18 mouse cellular contexts compared by ENCODE assay signal in the genomic region with DNA sequence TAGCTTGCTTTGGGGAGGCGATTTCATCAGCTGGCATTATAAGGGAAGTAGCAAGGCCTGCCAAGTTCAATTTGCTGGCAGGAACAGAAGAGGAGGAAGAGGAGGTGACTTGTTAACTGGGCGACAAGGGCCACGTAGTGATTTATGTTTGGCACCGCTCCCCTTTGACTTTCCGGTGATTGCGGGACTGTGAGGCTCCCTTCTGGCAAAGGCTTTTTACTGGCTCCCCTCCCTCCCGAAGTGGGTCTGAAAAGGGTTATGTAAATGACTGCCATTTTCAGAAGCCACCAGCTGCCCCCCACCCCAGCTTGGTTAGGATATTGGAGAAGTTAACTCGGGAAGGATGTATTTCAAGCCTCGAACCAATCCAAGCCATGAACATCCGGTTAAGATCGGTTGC. TPM values are rescaled to one million over a fixed set of nuclear protein-coding genes. Genes with fewer than 3 reads are reported as not detected.
DNase-seq lines count a peak whose midpoint lies in the region; ATAC-seq lines count a peak whose summit lies in the region.
"Had no signal": no experiment of that assay in that cellular context is flagged by ENCODE, and none has a peak within 500 bp of the region (broad histone marks: within the 10 kb centered on the region; RNA-seq: fewer than 3 reads in every experiment).

No protein-coding gene starts in this region.

- ATAC-seq in hematopoietic stem cell, adult 5-6 weeks (replicated peaks in 1 of 2; ENCODE audit: insufficient read depth in 1 of 2, low FRiP score in 2 of 2, low TSS enrichment in 1 of 2, low read depth in 1 of 2, poor library complexity in 2 of 2, severe bottlenecking in 2 of 2) = peak; percentile 86 to 91
- peak; percentile 68 for ATAC-seq in megakaryocyte, adult 5-6 weeks (ENCODE audit: poor library complexity, severe bottlenecking)
- no peak for ATAC-seq in erythroid progenitor cell, adult 5-6 weeks (replicated peaks; ENCODE audit: low FRiP score, poor library complexity, severe bottlenecking)
- ATAC-seq: hindbrain, postnatal 0 days had no signal

- DNase-seq in kidney, adult 9 months = peak; percentile 7
- DNase-seq in kidney, adult 11 months = no peak
- DNase-seq in MN1 (ENCODE audit: low spot score) = peak; percentile 8
- no peak for DNase-seq in layer of hippocampus, adult 9-11 months
- no peak for DNase-seq in yolk sac, embryonic 10.5 days (ENCODE audit: low spot score)
- DNase-seq: cerebellum, postnatal 14 days; gastrocnemius, adult 2 months; heart, adult 2 months; heart, postnatal 14 days; liver; lung, embryonic 14.5 days; thymus, adult 18-20 months had no signal

RNA-seq across cellular contexts. Expression of a gene that starts 27.7 kb away (rescaled TPM):
- 1.2 and 2.8 TPM in 2 replicates for total RNA-seq in hematopoietic stem cell, adult 5-6 weeks (2017)
- 0.39 and 0.45 TPM in 2 replicates for total RNA-seq in megakaryocyte, adult 5-6 weeks (2015)
- total RNA-seq in megakaryocyte, adult 5-6 weeks (2017) = 0.18 TPM in 1 of 2 replicates, not detected in the other
- total RNA-seq in erythroid progenitor cell, adult 5-6 weeks (2015; ENCODE audit: low replicate concordance) = 1.4 and 8.0 TPM in 2 replicates
- total RNA-seq in erythroid progenitor cell, adult 5-6 weeks (2017; ENCODE audit: low replicate concordance) = 1.3 and 2.0 TPM in 2 replicates
- total RNA-seq: gastrocnemius, adult 2 months; hindbrain, postnatal 0 days; layer of hippocampus, adult 8-10 months; left cerebral cortex, postnatal 10 days had no signal

RNA-seq across cellular contexts. Expression of a gene that starts 48.2 kb away (rescaled TPM):
- 298 and 368 TPM in 2 replicates for total RNA-seq in hematopoietic stem cell, adult 5-6 weeks (2017)
- total RNA-seq in megakaryocyte, adult 5-6 weeks (2015) = 59.4 and 72.9 TPM in 2 replicates
- 177 and 179 TPM in 2 replicates for total RNA-seq in megakaryocyte, adult 5-6 weeks (2017)
- total RNA-seq in erythroid progenitor cell, adult 5-6 weeks (2015; ENCODE audit: low replicate concordance) = 70.0 and 96.9 TPM in 2 replicates
- 122 and 232 TPM in 2 replicates for total RNA-seq in erythroid progenitor cell, adult 5-6 weeks (2017; ENCODE audit: low replicate concordance)

Comparison
In these comparisons a context has a peak if more than half of its experiments do, and no peak if none do; other contexts are left out.
1. DNase-seq: peak in kidney, adult 9 months (single experiment) and MN1 (single experiment); none in kidney, adult 11 months (single experiment), layer of hippocampus, adult 9-11 months (single experiment) and yolk sac, embryonic 10.5 days (single experiment).